Mouse (Mus musculus): ENCODE measurements around the gene Pcnt. TPM values are rescaled to one million over a fixed set of nuclear protein-coding genes. Genes with fewer than 3 reads are reported as not detected.

Pcnt gene
- polyA plus RNA-seq, 1 experiment from 2014 or later: 16.4 TPM

GRCm38 (mm10) chr10:76391786-76392185 is 50.8 kb downstream of the Pcnt start:
- WGBS: 82% methylated on average over 9 of the region's 9 CpGs
- H3K36me3 ChIP-seq: peaks cover 55% of the 10 kb centered on the region
- ATAC-seq (ENCODE audit: insufficient number of reproducible peaks, insufficient read depth, low FRiP score, low TSS enrichment, low read depth): no peak
- H3K4me2 ChIP-seq: no peak overlapping the region
- no peak overlapping the region for H3K9ac ChIP-seq
- H3K9me3 ChIP-seq: no peaks in the 10 kb centered on the region
- no peak overlapping the region for H3K4me3 ChIP-seq
- no peaks in the 10 kb centered on the region for H3K27me3 ChIP-seq
- no peaks in the 10 kb centered on the region for H3K4me1 ChIP-seq
- H3K27ac ChIP-seq: no peak overlapping the region

- no peak for ATAC-seq (ENCODE audit: insufficient number of reproducible peaks, insufficient read depth, low FRiP score, low TSS enrichment, low read depth)
- Histone ChIP-seq H3K4me2 (no peak overlapping the region), H3K9ac (no peak overlapping the region), H3K36me3 (peaks cover 55% of the 10 kb centered on the region), H3K27ac (no peak overlapping the region), H3K9me3 (no peaks in the 10 kb centered on the region), H3K4me1 (no peaks in the 10 kb centered on the region), H3K4me3 (no peak overlapping the region), H3K27me3 (no peaks in the 10 kb centered on the region)
- 96% methylated on average over 9 of the region's 9 CpGs for WGBS
These were observed 51.4 kb downstream of the Pcnt start for GRCm38 (mm10) chr10:76391166-76391565.

DNA sequence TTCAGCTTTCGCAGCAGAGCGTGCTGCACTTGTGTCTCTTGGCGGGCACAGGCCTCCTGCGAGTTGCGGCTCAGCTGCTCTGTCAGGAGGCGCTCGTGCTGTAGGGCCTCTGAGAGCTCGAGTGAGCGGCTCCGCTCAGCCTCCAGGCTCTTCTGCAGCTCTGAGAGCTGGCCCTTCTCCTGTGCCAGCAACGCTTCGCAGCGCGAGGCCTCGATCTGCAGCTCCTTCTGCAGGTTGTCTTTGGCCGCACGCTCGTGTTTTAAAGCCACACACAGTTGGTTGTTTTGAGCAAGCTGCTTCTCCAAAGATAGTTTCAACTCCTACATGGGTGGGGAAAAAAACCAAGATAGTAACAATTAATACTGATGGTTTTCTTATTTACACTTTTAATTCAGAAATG is 67.6 kb downstream of the Pcnt start:
- Histone ChIP-seq H3K9ac (no peak overlapping the region), H3K4me2 (no peak overlapping the region), H3K36me3 (peaks cover 59% of the 10 kb centered on the region), H3K4me1 (0 out of 2 replicates have a peak, but pooled peaks cover 4% of the 10 kb centered on the region), H3K27ac (no peak overlapping the region), H3K27me3 (no peaks in the 10 kb centered on the region), H3K9me3 (no peaks in the 10 kb centered on the region), H3K4me3 (no peak overlapping the region)
- ATAC-seq (ENCODE audit: insufficient number of reproducible peaks, insufficient read depth, low FRiP score, low TSS enrichment, low read depth): no peak
- WGBS: 92% methylated on average over 18 of the region's 18 CpGs

- 0 out of 2 replicates have a peak, but pooled peaks cover 4% of the 10 kb centered on the region for H3K4me1 ChIP-seq
- 69% methylated on average over 3 of the region's 3 CpGs for WGBS
- no peak overlapping the region for H3K4me2 ChIP-seq
- no peak for ATAC-seq (ENCODE audit: insufficient number of reproducible peaks, insufficient read depth, low FRiP score, low TSS enrichment, low read depth)
- no peak overlapping the region for H3K9ac ChIP-seq
- no peak overlapping the region for H3K4me3 ChIP-seq
- no peak overlapping the region for H3K27ac ChIP-seq
- H3K36me3 ChIP-seq: peaks cover 60% of the 10 kb centered on the region
- no peaks in the 10 kb centered on the region for H3K9me3 ChIP-seq
- H3K27me3 ChIP-seq: no peaks in the 10 kb centered on the region
These were observed 70.8 kb downstream of the Pcnt start for GRCm38 (mm10) chr10:76371736-76372135.

- H3K4me2 ChIP-seq: no peak overlapping the region
- 93% methylated on average over 13 of the region's 13 CpGs for WGBS
- H3K9me3 ChIP-seq: no peaks in the 10 kb centered on the region
- 0 out of 2 replicates have a peak, but pooled peaks cover 4% of the 10 kb centered on the region for H3K4me1 ChIP-seq
- no peak overlapping the region for H3K4me3 ChIP-seq
- no peak for ATAC-seq (ENCODE audit: insufficient number of reproducible peaks, insufficient read depth, low FRiP score, low TSS enrichment, low read depth)
- H3K27me3 ChIP-seq: no peaks in the 10 kb centered on the region
- peaks cover 68% of the 10 kb centered on the region for H3K36me3 ChIP-seq
- no peak overlapping the region for H3K9ac ChIP-seq
- no peak overlapping the region for H3K27ac ChIP-seq
These were observed 73.8 kb downstream of the Pcnt start for GRCm38 (mm10) chr10:76368766-76369165.

- Histone ChIP-seq H3K27me3 (no peaks in the 10 kb centered on the region), H3K9me3 (no peaks in the 10 kb centered on the region), H3K4me3 (no peak overlapping the region), H3K4me1 (no peaks in the 10 kb centered on the region), H3K36me3 (peaks cover 47% of the 10 kb centered on the region), H3K4me2 (no peak overlapping the region), H3K9ac (no peak overlapping the region), H3K27ac (no peak overlapping the region)
- WGBS: 60% methylated on average over 3 of the region's 3 CpGs
- ATAC-seq (ENCODE audit: insufficient number of reproducible peaks, insufficient read depth, low FRiP score, low TSS enrichment, low read depth): no peak
These were observed 79.4 kb downstream of the Pcnt start for GRCm38 (mm10) chr10:76363233-76363632.

DNA sequence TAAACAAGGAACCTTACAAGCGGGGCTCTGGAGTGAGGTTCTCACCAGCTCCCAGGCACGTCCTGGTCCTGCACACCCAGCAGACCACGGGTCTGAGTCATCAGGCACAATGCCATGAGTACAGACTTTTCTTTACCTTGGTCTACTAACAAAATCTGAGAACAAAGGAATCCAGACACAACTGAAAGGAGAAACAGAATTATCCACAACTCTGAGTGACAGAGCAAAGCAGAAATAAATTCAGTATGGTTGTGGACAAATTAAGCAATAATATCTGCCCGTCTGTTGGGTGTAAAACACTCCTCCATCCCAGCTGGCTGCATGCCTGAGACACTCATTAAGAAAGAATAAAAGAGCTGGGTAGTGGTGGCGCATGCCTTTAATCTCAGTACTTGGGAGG is 84.1 kb downstream of the Pcnt start:
- Histone ChIP-seq H3K9ac (no peak overlapping the region), H3K9me3 (no peaks in the 10 kb centered on the region), H3K4me3 (no peak overlapping the region), H3K27ac (no peak overlapping the region), H3K27me3 (no peaks in the 10 kb centered on the region), H3K36me3 (peaks cover 51% of the 10 kb centered on the region), H3K4me2 (no peak overlapping the region), H3K4me1 (no peaks in the 10 kb centered on the region)
- 85% methylated on average over 5 of the region's 5 CpGs for WGBS
- ATAC-seq (ENCODE audit: insufficient number of reproducible peaks, insufficient read depth, low FRiP score, low TSS enrichment, low read depth): no peak

DNA sequence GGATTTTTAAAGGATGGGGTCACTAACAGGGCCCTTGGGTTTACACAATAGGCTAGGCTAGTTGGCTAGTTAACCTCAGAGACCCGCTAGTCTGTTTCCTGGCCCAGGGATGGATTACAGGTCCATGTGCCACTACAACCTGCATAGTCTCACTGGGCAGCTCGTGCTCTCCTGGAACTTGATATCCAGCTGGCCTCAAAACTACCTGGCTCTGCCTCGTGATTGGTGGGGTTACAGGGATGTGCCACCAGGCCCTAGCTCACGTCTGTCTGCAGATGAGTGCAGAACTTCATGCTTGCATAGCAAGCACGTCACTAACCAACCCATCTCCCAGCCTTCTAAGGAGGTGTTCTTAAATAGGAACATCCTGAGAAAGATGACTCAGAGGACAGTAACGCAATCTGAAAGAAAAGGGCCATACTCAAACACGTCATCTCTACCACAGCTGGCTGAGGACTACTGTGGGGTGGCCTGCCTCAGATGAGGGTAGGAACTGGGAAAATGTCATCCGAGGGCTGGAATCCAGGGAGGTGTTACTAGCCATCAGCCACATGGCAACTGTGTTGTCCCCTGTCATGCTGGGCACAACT is 85.2 kb downstream of the Pcnt start:
- Histone ChIP-seq H3K9ac (no peak overlapping the region), H3K4me1 (no peaks in the 10 kb centered on the region), H3K4me2 (no peak overlapping the region), H3K9me3 (no peaks in the 10 kb centered on the region), H3K36me3 (peaks cover 61% of the 10 kb centered on the region), H3K4me3 (no peak overlapping the region), H3K27me3 (no peaks in the 10 kb centered on the region), H3K27ac (no peak overlapping the region)
- no peak for ATAC-seq (ENCODE audit: insufficient number of reproducible peaks, insufficient read depth, low FRiP score, low TSS enrichment, low read depth)
- 87% methylated on average over 8 of the region's 8 CpGs for WGBS

- peaks cover 77% of the 10 kb centered on the region for H3K36me3 ChIP-seq
- no peak overlapping the region for H3K4me2 ChIP-seq
- H3K27me3 ChIP-seq: no peaks in the 10 kb centered on the region
- WGBS: 90% methylated on average over 12 of the region's 12 CpGs
- no peak overlapping the region for H3K4me3 ChIP-seq
- H3K4me1 ChIP-seq: no peaks in the 10 kb centered on the region
- no peak overlapping the region for H3K27ac ChIP-seq
- H3K9ac ChIP-seq: no peak overlapping the region
- no peaks in the 10 kb centered on the region for H3K9me3 ChIP-seq
- no peak for ATAC-seq (ENCODE audit: insufficient number of reproducible peaks, insufficient read depth, low FRiP score, low TSS enrichment, low read depth)
These were observed 87.6 kb downstream of the Pcnt start for GRCm38 (mm10) chr10:76354974-76355373.

GRCm38 (mm10) chr10:76353986-76354385 is 88.6 kb downstream of the Pcnt start:
- no peaks in the 10 kb centered on the region for H3K4me1 ChIP-seq
- H3K27ac ChIP-seq: no peak overlapping the region
- no peaks in the 10 kb centered on the region for H3K9me3 ChIP-seq
- H3K4me2 ChIP-seq: no peak overlapping the region
- no peak overlapping the region for H3K4me3 ChIP-seq
- no peak overlapping the region for H3K9ac ChIP-seq
- H3K36me3 ChIP-seq: peaks cover 85% of the 10 kb centered on the region
- no peak for ATAC-seq (ENCODE audit: insufficient number of reproducible peaks, insufficient read depth, low FRiP score, low TSS enrichment, low read depth)
- 97% methylated on average over 12 of the region's 12 CpGs for WGBS
- H3K27me3 ChIP-seq: no peaks in the 10 kb centered on the region

GRCm38 (mm10) chr10:76351953-76352352 is 90.6 kb downstream of the Pcnt start:
- Histone ChIP-seq H3K27ac (no peak overlapping the region), H3K9me3 (no peaks in the 10 kb centered on the region), H3K4me3 (no peak overlapping the region), H3K36me3 (peaks cover 75% of the 10 kb centered on the region), H3K4me1 (no peaks in the 10 kb centered on the region), H3K27me3 (no peaks in the 10 kb centered on the region), H3K4me2 (no peak overlapping the region), H3K9ac (no peak overlapping the region)
- ATAC-seq (ENCODE audit: insufficient number of reproducible peaks, insufficient read depth, low FRiP score, low TSS enrichment, low read depth): no peak
- 73% methylated on average over 7 of the region's 7 CpGs for WGBS

- Histone ChIP-seq H3K4me1 (peaks cover 27% of the 10 kb centered on the region), H3K9ac (no peak overlapping the region), H3K9me3 (no peaks in the 10 kb centered on the region), H3K4me2 (peak overlapping the region; percentile 77), H3K4me3 (peak overlapping the region; percentile 82), H3K27ac (no peak overlapping the region), H3K27me3 (no peaks in the 10 kb centered on the region), H3K36me3 (peaks cover 24% of the 10 kb centered on the region)
- 10% methylated on average over 4 of the region's 4 CpGs for WGBS
- ATAC-seq (ENCODE audit: insufficient number of reproducible peaks, insufficient read depth, low FRiP score, low TSS enrichment, low read depth): no peak
These were observed 96.0 kb downstream of the Pcnt start for GRCm38 (mm10) chr10:76346589-76346988.
